Mouse (Mus musculus): ENCODE measurements around the gene Tfap2e.

DNA sequence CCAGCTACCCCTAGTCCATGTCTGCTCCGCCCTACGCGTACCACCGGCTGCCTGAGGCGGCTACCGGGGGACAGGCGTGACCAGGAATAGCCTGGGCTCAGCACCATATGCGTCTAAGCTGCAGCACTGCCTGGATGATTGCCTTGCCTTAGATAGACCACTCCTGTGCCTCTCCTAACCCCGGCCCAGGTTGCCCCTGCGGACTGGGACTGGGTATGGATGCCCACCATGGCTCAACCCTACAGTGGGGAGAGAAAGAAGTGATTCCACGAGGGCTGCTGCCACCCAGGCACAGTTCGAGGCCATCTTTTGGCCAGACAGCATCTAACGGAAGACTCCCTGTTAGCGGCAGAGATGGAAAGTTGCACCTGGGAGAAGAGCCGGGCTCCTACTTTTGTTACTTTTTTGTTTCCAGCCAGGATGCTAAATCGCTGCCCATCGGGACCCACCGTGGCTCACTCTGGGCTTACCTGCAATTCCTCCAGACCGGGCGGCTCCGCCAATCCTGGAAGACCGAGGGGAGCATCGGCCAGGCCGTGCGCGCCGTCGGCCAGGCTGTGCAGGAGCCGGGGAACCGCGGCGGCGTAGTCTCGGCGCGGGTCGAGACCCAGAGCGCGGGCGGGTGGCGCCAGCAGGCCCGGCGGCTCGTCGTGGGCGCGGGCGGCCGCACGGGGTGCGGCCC is 1.2 kb downstream of the Tfap2e start:
- TF ChIP-seq CTCF (IDR thresholded peaks at IDR 0.05) (no peak), EP300 (IDR thresholded peaks at IDR 0.05) (no peak)
